8 mouse cellular contexts compared by ENCODE assay signal in the genomic region with DNA sequence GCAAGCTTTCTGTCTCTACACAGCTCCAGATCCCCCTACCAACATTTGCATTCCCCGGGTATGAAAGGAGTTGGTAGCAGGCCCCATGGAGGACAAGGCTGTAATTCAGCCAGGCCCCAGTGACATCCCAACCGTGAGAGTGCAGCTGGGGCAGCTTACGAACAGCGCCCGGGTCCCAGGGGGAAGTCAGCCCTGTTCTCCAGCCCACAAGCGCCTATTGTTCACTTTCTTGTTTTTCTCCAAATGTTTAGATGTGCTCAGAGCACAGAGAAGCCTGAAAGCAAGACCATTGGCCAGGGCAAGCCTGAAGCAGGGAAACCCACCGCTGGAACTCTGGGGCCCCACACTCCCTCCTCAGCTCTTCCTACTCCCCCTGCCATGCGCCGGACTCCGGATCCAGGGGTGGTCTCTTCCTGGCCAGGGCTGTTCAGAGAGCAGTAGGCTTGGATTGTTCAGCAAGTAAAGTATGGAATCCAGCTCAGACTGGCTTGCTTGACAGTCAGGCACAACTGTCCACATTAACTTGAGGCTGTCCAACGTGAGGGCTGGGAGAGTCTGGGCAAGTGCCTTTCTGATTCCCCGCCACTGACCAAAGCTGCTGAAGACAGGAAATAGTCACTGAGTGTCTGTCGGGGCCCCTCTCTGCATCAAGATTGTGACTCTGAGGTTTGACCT.
DNase-seq lines count a peak whose midpoint lies in the region; ATAC-seq and TF ChIP-seq lines count a peak whose summit lies in the region.

No protein-coding gene starts in this region.

- H3K27me3 ChIP-seq in testis, adult 2 months (ENCODE audit: control insufficient read depth, insufficient read depth, low read length) = no peaks in the 10 kb centered on the region
- no peaks in the 10 kb centered on the region for H3K27me3 ChIP-seq in neural tube, embryonic 15.5 days (replicated peaks)

- peaks cover 9% of the 10 kb centered on the region for H3K4me1 ChIP-seq in testis, adult 2 months (ENCODE audit: control insufficient read depth, insufficient read depth, low read length)
- peaks cover 51% of the 10 kb centered on the region for H3K4me1 ChIP-seq in neural tube, embryonic 15.5 days

- no peak overlapping the region for H3K9ac ChIP-seq in neural tube, embryonic 15.5 days (replicated peaks)

- intact Hi-C loops in heart, postnatal 25 days (cut with DNase I) = loop anchor here (5.0 kb wide), 1 partner anchor 358 kb away; no protein-coding TSS in a partner anchor
- intact Hi-C loops in left cerebral cortex, postnatal 14 days (cut with DNase I) = loop anchor here (5.0 kb wide), 1 partner anchor 142 kb away; a partner anchor contains a TSS

- peak overlapping the region; percentile 1; the same call in 1 of the 2 replicates for H3K4me2 ChIP-seq in neural tube, embryonic 15.5 days

- WGBS in neural tube, embryonic 15.5 days = 22% methylated on average over 13 of the region's 13 CpGs

- no peak for TF ChIP-seq CTCF in testis, adult 2 months (IDR thresholded peaks at IDR 0.05; ENCODE audit: control insufficient read depth, insufficient read depth, insufficient replicate concordance, low read depth, low read length)

- H3K36me3 ChIP-seq in testis, adult 2 months (ENCODE audit: control insufficient read depth, insufficient read depth, low read length) = no peaks in the 10 kb centered on the region
- H3K36me3 ChIP-seq in neural tube, embryonic 15.5 days = no peaks in the 10 kb centered on the region

- DNase-seq in adrenal gland, postnatal 14 days = peak; percentile 42
- no peak for DNase-seq in adrenal gland, adult 2 months
- no peak for DNase-seq in testis, postnatal 14 days (ENCODE audit: low spot score)
- DNase-seq in heart, postnatal 25 days (ENCODE audit: low spot score) = peak; percentile 32
- DNase-seq in left cerebral cortex, postnatal 14 days (ENCODE audit: low spot score in 2 of 2) = peak; percentile 55 to 61

- no peak overlapping the region for H3K4me3 ChIP-seq in testis, adult 2 months (ENCODE audit: control insufficient read depth, low read depth, low read length)
- no peak overlapping the region for H3K4me3 ChIP-seq in neural tube, embryonic 15.5 days (replicated peaks)

- peak; percentile 67 for ATAC-seq in neural tube, embryonic 15.5 days (ENCODE audit: low FRiP score)
- no peak for ATAC-seq in CD4-positive, CD25-positive, alpha-beta regulatory T cell, adult 4 months

- H3K9me3 ChIP-seq in neural tube, embryonic 15.5 days (replicated peaks) = no peaks in the 10 kb centered on the region

- peak overlapping the region; percentile 71 for H3K27ac ChIP-seq in testis, adult 2 months (ENCODE audit: control insufficient read depth, insufficient read depth, low read depth, low read length)
- peak overlapping the region; percentile 81 for H3K27ac ChIP-seq in neural tube, embryonic 15.5 days (replicated peaks)

- TF ChIP-seq POLR2A in testis, adult 2 months (IDR thresholded peaks at IDR 0.05; ENCODE audit: control insufficient read depth, low read depth, low read length) = no peak

Comparison
In these comparisons a context has a peak if more than half of its experiments do, and no peak if none do; other contexts are left out.
1. DNase-seq: peak in adrenal gland, postnatal 14 days (single experiment), heart, postnatal 25 days (single experiment) and left cerebral cortex, postnatal 14 days (2 of 2); none in adrenal gland, adult 2 months (single experiment) and testis, postnatal 14 days (single experiment).